Mouse (Mus musculus) forebrain, embryonic 10.5 days (tissue): ENCODE results near the gene Slc25a28. TPM values are rescaled to one million over a fixed set of nuclear protein-coding genes. Genes with fewer than 3 reads are reported as not detected.

Source experiments
- DNase-seq: peaks from one replicate; pipeline ENCODE4 v3.0.0-alpha.2; 2017; ENCODE audit warnings: low spot score; ENCODE audit errors: extremely low spot score
- H3K27ac ChIP-seq: fragments of 300-500 bp; sonication (generic); 2 replicates; pipeline ENCODE4 v1.5.1; 2016; ENCODE audit warnings: mild to moderate bottlenecking
- H3K27me3 ChIP-seq: fragments of 300-500 bp; sonication (generic); 2 replicates; pipeline ENCODE4 v1.6.1; 2016; ENCODE audit warnings: mild to moderate bottlenecking; ENCODE audit not compliant: poor library complexity, severe bottlenecking
- H3K36me3 ChIP-seq: fragments of 300-500 bp; sonication (generic); replicated peaks from 2 replicates; pipeline ENCODE4 v1.6.1; 2016; ENCODE audit warnings: mild to moderate bottlenecking, moderate library complexity
- H3K4me1 ChIP-seq: fragments of 300-500 bp; sonication (generic); 2 replicates; pipeline ENCODE4 v1.6.1; 2016
- H3K4me3 ChIP-seq: fragments of 300-500 bp; sonication (generic); 2 replicates; pipeline ENCODE4 v1.5.1; 2016; ENCODE audit warnings: mild to moderate bottlenecking, moderate library complexity
- H3K9me3 ChIP-seq: fragments of 300-500 bp; sonication (generic); 2 replicates; pipeline ENCODE4 v1.6.1; 2016; ENCODE audit warnings: mild to moderate bottlenecking, moderate library complexity
- WGBS: fragments of 180-500 bp; shearing (Covaris S2); methylation state at CpG from one replicate; pipeline ENCODE4 v1.1.7; 2016; 5-methylcytosine and 5-hydroxymethylcytosine counted together
- polyA plus RNA-seq: library from polyadenylated mRNA; unstranded; fragments of >200 nt; fragmentation: Nextera tagmentation; extraction: Ambion mirVana; gene quantifications from 2 replicates; pipeline ENCODE4 v1.2.1, GENCODE M21; 2016

The Slc25a28 gene
- polyA plus RNA-seq, 1 experiment from 2014 or later = 12.4 TPM

DNA sequence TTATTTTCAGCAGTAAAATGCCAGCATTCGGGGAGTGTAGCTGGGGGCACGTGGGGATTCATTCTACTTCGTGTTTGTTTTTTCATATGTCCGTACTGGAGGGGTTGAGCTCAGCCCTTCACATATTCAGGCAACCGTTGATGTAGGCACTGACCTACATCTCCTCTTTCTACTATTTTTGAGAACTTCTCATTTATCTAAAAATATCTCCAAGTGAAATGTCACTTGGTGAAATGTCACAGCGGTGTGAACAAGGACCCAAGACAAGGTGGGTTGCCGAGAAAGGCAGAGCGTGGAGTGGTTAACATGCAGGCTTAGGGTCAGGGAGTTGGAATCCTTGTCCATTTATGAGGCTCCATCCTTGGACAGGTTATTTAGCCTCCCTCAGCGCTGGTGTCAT lies 27.4 kb downstream of the Slc25a28 start:
- no peak for DNase-seq
- Histone ChIP-seq H3K4me1 (no peaks in the 10 kb centered on the region), H3K36me3 (no peaks in the 10 kb centered on the region), H3K4me3 (no peak overlapping the region), H3K27ac (no peak overlapping the region), H3K9me3 (no peaks in the 10 kb centered on the region), H3K27me3 (no peaks in the 10 kb centered on the region)
- 91% methylated on average over 9 of the region's 9 CpGs for WGBS

DNA sequence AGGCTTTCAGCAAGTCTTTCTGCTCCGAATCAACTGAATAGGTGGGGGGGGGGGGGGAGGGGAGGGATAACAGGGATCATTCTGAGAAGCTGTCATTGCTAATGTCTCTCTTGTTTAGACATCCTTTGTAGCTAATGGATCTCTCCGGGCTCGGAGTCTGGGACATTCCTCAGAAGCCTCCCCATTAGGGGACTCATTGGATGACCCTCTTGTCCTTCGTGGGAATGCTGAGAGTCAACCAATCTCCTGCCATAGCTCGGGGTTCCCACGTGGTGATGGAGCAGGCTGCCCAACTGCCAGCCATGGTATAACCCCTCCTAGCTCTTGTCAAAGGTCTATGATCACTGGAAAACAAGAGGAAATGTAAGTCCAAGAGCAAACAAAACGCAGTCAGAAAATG lies 27.8 kb downstream of the Slc25a28 start:
- no peaks in the 10 kb centered on the region for H3K36me3 ChIP-seq
- H3K27me3 ChIP-seq = no peaks in the 10 kb centered on the region
- no peak overlapping the region for H3K4me3 ChIP-seq
- no peaks in the 10 kb centered on the region for H3K4me1 ChIP-seq
- no peaks in the 10 kb centered on the region for H3K9me3 ChIP-seq
- WGBS = 71% methylated on average over 7 of the region's 7 CpGs
- no peak overlapping the region for H3K27ac ChIP-seq
- DNase-seq = no peak

DNA sequence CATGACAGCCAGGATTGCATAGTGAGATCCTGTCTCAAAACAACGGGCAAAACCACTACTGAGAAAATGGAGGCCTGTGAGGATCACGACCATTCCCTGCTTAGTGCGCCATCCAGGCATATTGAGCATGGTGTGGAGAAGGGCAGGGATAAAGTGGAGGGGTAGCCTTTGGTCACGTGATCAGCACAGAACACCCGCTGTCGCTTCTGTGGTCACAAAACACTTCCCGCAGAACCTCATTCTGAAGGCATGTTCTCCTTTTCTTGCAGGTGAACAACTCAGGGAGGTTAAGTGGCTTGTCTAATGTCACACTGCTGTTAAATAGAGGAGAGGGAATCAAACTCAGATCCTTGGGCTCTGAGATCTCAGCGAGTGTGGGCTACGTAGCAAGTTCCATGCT lies 29.2 kb downstream of the Slc25a28 start:
- Histone ChIP-seq H3K4me1 (no peaks in the 10 kb centered on the region), H3K9me3 (no peaks in the 10 kb centered on the region), H3K4me3 (no peak overlapping the region), H3K27ac (no peak overlapping the region), H3K36me3 (no peaks in the 10 kb centered on the region), H3K27me3 (no peaks in the 10 kb centered on the region; the same call in 1 of the 2 replicates)
- WGBS = 92% methylated on average over 9 of the region's 9 CpGs
- no peak for DNase-seq

DNA sequence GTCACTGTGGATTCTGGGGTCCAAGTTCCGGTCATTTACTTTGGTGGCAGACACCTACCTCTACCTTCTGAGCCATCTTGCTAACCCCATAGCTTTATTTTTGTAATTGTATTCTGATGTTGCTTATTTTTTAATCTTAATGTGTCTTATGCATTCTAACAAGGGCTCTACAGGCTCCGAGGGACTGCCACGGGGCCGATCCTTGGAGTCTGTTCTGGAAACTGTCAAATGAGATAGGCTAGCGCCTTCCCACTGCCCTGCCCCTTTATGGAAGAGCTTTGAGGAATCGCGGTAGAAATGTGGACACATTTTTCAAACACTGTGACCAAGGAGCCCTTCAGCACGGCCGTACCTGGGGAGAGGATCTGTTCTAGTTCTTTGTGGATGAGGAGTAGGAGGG lies 31.8 kb downstream of the Slc25a28 start:
- no peak for DNase-seq
- H3K9me3 ChIP-seq = no peaks in the 10 kb centered on the region
- WGBS = 90% methylated on average over 9 of the region's 9 CpGs

DNA sequence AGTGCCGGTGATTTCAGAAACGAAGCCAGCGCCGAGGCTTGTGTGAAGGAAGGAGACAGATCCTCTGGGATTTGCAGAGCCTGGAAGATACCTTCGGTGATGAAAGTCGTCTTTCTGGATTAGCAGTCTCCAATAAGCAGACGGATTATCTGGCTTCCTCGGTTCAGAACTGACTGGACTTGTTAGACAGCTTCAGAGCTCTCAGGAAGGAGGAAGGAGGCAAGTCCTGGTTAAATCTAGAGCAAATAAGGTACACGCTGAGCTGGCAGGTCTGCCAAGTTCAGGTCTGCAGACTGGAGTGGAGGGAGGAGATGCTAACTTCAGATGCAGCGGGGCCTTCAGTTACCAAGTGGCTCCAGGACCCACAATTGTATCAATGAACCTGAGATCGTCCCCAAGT lies 32.8 kb downstream of the Slc25a28 start:
- H3K27me3 ChIP-seq = no peaks in the 10 kb centered on the region; the same call in 1 of the 2 replicates
- no peaks in the 10 kb centered on the region for H3K36me3 ChIP-seq
- WGBS = 78% methylated on average over 11 of the region's 11 CpGs
- DNase-seq = no peak
- no peak overlapping the region for H3K4me3 ChIP-seq
- no peaks in the 10 kb centered on the region for H3K9me3 ChIP-seq
- H3K4me1 ChIP-seq = no peaks in the 10 kb centered on the region
- H3K27ac ChIP-seq = no peak overlapping the region

More for the DNA sequence above, 31.8 kb downstream of the Slc25a28 start:
- Histone ChIP-seq H3K27ac (no peak overlapping the region), H3K36me3 (no peaks in the 10 kb centered on the region), H3K4me1 (no peaks in the 10 kb centered on the region), H3K27me3 (no peaks in the 10 kb centered on the region; the same call in 1 of the 2 replicates), H3K4me3 (no peak overlapping the region)

DNA sequence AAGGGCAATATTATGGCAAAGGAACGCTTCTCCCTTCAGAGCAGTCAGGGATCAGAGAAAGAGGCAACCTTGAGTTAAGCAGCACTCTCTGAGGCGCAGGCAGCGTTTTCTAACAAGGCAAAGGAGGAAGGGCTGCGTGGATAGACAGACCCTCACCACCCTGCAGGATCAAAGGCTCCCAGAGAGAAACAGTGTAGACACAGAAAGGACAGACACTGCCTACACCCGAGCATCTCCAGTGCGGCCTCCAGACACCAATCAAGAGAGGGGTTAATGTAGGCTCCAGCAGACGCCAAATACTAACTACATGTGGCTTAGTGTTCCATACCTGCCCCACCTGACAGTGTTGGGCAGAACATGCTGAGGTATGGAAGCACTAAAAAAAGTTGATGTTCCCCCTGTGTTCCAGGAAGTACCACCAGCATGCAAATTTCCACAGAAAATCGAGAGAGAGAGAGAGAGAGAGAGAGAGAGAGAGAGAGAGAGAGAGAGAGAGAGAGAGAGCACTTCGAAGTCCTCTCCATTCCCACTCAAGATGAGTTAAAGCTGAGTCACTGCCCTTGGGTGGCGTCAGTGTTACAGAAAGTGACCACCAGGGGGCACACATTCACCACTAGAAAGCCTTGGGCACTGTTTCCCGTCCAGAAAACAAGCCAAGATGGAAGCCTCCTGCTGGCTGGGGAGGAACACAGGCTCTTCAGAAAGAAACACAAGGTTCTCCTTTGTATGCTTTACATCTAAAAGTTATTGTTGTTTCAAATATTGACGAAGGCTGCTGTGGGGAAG lies 44.0 kb downstream of the Slc25a28 start:
- WGBS = 33% methylated on average over 12 of the region's 12 CpGs
- peak; percentile 83 for DNase-seq
- no peak overlapping the region for H3K4me3 ChIP-seq
- no peak overlapping the region for H3K27ac ChIP-seq
- H3K4me1 ChIP-seq = peaks cover 13% of the 10 kb centered on the region
- H3K36me3 ChIP-seq = no peaks in the 10 kb centered on the region
- peaks cover 28% of the 10 kb centered on the region for H3K27me3 ChIP-seq
- H3K9me3 ChIP-seq = no peaks in the 10 kb centered on the region

DNA sequence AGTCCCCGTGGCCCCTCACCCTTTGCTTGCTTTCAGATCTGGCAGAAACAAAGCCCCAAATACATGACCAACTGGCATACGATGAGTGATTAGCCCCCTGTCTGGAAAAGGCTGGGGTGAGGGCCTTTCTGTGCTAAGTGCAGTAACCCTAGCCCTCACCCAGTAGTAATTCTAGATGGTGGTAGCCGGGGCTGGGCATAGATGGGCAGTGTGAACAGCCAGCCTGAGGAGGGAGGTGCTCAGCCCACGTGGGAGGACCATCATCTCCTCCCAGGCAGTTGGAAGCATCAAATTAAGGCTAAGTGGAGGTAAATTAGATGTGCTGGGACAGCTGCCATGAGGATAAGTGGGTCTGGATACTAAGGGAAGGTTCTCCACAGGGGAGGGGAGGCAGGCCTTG lies 45.6 kb downstream of the Slc25a28 start:
- Histone ChIP-seq H3K36me3 (no peaks in the 10 kb centered on the region), H3K9me3 (no peaks in the 10 kb centered on the region), H3K27me3 (peaks cover 43% of the 10 kb centered on the region), H3K4me1 (peaks cover 15% of the 10 kb centered on the region), H3K27ac (no peak overlapping the region), H3K4me3 (no peak overlapping the region)
- no peak for DNase-seq
- 72% methylated on average over 4 of the region's 4 CpGs for WGBS

DNA sequence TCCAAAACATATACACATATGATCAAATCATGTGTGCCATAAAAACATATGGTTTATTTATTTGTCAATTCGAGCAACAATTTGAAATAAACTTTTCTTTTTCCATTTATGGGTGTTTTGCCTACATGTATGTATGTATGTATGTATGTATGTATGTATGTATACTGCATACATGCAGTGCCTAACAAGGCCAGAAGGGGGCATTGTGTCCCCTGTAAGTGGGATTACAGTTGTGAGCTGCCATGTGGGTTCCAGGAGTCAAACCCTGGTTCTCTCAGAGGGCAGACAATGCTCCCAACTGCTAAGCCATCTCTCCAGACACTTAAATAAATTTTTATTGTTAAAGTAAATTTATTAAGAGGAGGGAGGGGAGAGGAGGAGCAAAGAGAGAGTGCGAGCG lies 47.3 kb downstream of the Slc25a28 start:
- Histone ChIP-seq H3K27ac (no peak overlapping the region), H3K36me3 (no peaks in the 10 kb centered on the region), H3K9me3 (no peaks in the 10 kb centered on the region), H3K4me3 (no peak overlapping the region), H3K27me3 (peaks cover 61% of the 10 kb centered on the region), H3K4me1 (peaks cover 15% of the 10 kb centered on the region)
- DNase-seq = no peak
- 95% methylated on average over 3 of the region's 3 CpGs for WGBS

DNA sequence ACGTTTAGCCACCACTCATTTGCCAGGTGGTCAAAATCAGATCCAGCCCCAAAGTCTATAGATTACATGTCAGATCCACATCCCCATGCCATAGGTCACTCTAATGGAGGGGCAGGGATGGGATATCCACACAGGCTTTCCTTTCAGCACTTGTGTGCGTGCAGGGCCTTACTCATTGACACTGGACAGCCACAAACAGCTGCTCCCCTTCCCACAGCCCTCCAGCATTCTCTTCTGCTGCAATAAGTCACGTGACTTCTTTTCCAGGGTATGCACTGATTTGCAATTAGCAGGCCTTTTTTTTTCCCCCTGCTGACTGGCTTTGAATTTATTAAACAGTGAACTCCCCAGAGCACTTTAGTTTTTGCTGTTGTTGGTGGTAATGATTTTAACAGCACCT lies 48.5 kb downstream of the Slc25a28 start:
- 58% methylated on average over 3 of the region's 3 CpGs for WGBS
- H3K36me3 ChIP-seq = no peaks in the 10 kb centered on the region
- H3K9me3 ChIP-seq = no peaks in the 10 kb centered on the region
- no peak overlapping the region for H3K27ac ChIP-seq
- peaks cover 15% of the 10 kb centered on the region for H3K4me1 ChIP-seq
- no peak overlapping the region for H3K4me3 ChIP-seq
- peaks cover 73% of the 10 kb centered on the region for H3K27me3 ChIP-seq
- no peak for DNase-seq

DNA sequence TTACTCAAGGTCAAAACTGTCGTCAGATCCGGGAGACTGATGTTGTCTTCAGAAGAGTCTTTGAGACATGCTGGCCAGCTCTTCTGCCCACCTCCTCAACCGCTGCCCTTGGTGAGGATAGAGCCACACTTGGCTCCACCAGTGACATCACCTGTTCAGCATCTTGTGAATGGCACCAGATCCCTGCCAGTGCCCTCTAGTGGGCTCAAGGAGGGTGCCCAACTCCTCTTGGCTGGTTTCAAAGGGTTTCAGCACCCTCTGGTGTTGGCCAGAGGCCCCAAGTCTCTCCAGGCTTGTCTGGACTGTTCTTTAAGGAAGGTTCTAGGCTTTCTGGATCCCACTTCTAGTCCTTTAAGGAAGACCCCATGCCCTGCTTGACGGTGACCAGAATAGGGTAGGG lies 50.8 kb downstream of the Slc25a28 start:
- Histone ChIP-seq H3K36me3 (no peaks in the 10 kb centered on the region), H3K27ac (no peak overlapping the region), H3K27me3 (peaks cover 82% of the 10 kb centered on the region), H3K4me1 (peaks cover 30% of the 10 kb centered on the region), H3K4me3 (no peak overlapping the region), H3K9me3 (no peaks in the 10 kb centered on the region)
- no peak for DNase-seq
- WGBS = 49% methylated on average over 4 of the region's 4 CpGs

DNA sequence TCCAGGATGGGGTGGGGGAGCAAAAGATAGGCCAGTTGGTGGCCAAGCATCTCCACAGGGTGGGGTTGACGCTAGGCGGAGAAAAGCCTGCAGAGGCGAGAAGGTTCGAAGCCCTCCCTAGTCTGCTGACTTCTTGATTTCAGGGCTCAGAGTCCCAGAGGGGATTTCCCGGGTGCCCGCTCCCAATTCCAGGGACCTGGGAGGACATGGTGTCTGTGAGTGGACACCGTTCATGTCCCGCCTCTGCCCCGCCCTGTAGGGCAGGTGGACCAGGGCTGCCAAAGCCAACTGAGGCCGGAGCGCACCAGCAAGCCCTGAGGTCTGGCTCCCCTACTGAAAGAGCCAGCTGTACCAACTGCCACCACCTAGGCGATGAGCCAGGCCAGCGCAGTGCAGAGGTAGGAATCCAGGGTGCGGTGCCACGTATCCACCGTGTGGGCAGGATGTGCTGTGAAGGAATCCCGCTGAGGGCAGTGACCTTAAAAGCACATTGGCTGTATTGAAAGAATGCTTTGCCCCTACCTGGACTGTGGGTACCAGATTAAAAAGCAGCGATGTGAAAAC lies 54.7 kb downstream of the Slc25a28 start:
- WGBS = 4% methylated on average over 18 of the region's 18 CpGs
- no peak for DNase-seq
- H3K4me1 ChIP-seq = peaks cover 54% of the 10 kb centered on the region
- H3K4me3 ChIP-seq = no peak overlapping the region
- no peaks in the 10 kb centered on the region for H3K36me3 ChIP-seq
- no peaks in the 10 kb centered on the region for H3K9me3 ChIP-seq
- H3K27me3 ChIP-seq = peaks cover 100% of the 10 kb centered on the region
- no peak overlapping the region for H3K27ac ChIP-seq

DNA sequence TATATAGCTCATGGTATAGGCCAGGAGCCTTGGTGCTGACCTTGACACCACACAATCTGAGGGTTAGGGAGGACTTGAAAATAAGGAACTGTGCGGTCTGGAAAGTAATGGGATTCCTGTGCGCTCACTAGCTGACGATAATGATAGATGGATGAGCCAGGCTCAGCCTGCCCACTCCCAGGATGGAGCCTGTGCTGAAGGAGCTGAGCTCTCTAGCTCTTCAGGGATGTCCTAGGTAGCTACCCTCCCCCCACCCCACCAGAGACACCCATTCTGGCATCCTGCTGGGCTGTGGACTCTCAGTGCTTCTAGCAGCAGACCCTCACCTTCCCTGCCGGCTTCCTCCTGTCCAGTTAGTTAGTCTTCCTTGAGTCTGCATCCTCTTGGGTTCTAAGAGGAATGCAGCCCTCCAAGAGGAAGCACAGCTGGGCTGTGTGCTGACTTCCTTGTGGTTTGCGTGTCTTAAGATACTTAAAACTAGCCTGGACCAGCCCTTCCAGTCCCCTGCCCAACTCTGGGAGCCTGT lies 56.1 kb downstream of the Slc25a28 start:
- no peak for DNase-seq
- peaks cover 100% of the 10 kb centered on the region for H3K27me3 ChIP-seq
- 4% methylated on average over 5 of the region's 5 CpGs for WGBS

DNA sequence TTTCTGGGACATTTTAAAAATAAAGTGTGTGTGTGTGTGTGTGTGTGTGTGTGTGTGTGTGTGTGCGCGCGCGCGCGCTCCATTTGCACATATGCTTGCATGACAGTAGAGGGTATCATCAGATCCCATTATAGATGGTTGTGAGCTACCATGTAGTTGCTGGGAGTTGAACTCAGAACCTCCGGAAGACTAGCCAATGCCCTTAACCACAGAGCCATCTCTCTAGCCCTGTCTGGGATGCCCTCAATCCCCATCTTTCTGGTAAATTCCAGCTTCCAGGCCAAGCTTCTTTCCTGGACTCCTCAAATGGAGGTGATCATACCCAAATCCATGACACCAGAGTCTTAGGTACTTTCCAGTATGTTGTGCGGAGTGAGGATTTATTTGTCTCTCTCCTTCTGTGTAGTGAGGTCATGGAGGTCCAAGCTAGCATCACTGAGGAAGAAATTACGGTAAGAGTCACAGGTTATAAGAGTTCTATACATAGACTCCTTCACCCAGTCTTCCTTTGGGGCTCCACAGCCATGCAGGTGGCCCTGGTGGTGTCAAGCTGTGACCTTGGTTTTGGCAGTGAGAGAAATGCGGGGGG lies 56.8 kb downstream of the Slc25a28 start:
- no peak for DNase-seq
- 24% methylated on average over 10 of the region's 10 CpGs for WGBS
- peaks cover 73% of the 10 kb centered on the region for H3K4me1 ChIP-seq

More for the DNA sequence above, 56.1 kb downstream of the Slc25a28 start:
- peaks cover 68% of the 10 kb centered on the region for H3K4me1 ChIP-seq
- no peaks in the 10 kb centered on the region for H3K36me3 ChIP-seq
- H3K27ac ChIP-seq = no peak overlapping the region
- no peak overlapping the region for H3K4me3 ChIP-seq
- no peaks in the 10 kb centered on the region for H3K9me3 ChIP-seq

More for the DNA sequence above, 56.8 kb downstream of the Slc25a28 start:
- Histone ChIP-seq H3K27ac (no peak overlapping the region), H3K9me3 (no peaks in the 10 kb centered on the region), H3K4me3 (no peak overlapping the region), H3K27me3 (peaks cover 100% of the 10 kb centered on the region), H3K36me3 (no peaks in the 10 kb centered on the region)
